Mouse (Mus musculus): ENCODE results near the gene Mpl.
A peak's percentile ranks its signal among the peaks of the same experiment; 100 is the strongest.

The Mpl gene

GRCm38 (mm10) chr4:118427415-118427767 is 29.9 kb downstream of the Mpl start:
- no peak for DNase-seq

- DNase-seq: no peak
Measured at GRCm38 (mm10) chr4:118425374-118425773, 31.9 kb downstream of the Mpl start.

DNA sequence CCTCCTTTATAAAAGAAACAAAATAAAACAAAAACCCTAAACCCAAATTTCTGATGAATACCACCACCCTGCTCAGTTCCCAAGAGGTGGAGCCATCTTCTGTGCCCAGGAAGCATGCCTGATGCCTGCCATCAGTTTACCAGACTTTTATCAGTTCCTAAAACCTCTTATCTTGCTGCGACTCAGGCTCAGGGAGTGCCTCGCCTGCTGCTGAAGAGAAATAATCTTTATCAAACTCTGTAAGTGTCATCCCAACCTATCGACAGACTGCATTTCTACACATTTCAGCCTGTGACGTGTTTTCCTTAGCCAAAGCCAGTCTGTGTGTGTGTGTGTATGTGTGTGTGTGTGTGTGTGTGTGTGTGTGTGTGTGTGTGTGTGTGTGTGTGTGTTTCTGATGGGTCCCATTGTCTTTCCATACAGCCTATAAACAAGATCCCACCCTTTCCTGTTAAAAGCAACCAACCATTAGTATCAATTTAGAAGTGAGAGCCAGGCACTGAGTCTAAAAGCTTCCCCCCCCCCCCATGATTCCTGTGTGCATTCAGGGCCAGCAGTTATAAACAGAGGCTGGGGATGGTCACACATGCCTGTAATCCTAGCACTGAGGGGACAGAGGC is 32.7 kb downstream of the Mpl start:
- no peak for DNase-seq

DNA sequence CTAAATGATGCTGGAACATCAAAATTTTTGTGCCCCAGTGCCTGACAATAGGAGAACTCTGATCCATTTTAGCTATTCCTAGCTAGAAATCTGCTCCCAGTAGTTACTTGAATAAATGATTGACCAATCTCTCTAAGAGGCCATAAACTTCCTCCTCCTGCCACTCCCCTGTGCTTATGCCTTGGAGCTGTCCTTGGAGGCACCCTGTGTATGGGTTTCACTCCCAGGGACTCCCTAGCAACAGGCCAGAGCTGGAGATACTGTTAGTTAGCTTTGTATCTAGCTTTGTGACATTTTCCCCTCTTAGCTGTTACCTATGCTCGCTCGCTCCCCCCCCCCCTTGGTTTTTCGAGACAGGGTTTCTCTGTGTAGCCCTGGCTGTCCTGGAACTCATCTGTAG is 35.9 kb downstream of the Mpl start:
- no peak for DNase-seq

DNA sequence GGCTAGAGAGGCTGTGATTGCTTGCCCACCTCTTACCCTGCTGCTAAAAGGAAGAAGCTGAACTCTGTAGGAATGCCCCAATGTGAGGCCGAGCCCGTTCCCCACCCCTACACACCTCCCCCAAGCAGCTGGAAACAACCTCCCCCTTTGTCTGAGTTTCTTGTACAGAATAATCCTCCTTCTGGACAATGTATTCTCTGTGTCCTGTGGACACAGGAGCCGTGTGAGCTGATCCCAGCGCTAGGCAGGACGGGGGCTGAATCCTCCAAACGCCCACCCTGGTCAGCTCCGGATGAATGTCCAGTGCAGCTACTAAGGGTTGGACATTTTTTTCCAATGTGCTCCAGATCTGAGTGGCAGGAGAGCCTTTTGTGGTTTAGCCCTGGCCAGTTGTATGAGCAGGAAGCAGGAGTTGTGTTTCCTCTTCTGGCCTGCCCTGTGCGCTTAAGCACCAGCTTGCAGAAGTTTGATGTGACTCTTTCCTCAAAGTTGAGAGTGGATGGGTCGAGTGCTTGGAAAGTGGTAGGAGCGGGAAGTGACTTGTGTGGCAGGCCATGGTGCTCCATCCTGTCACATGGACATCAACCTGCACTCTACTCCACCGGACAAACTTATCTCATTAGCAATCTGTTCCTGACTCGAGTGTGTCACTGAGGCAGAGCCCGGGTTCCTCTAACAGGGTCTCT is 40.1 kb downstream of the Mpl start:
- DNase-seq: no peak

GRCm38 (mm10) chr4:118416329-118416728 is 41.0 kb downstream of the Mpl start:
- DNase-seq: no peak

- DNase-seq: no peak
Measured at GRCm38 (mm10) chr4:118415779-118416178, 41.5 kb downstream of the Mpl start.

DNA sequence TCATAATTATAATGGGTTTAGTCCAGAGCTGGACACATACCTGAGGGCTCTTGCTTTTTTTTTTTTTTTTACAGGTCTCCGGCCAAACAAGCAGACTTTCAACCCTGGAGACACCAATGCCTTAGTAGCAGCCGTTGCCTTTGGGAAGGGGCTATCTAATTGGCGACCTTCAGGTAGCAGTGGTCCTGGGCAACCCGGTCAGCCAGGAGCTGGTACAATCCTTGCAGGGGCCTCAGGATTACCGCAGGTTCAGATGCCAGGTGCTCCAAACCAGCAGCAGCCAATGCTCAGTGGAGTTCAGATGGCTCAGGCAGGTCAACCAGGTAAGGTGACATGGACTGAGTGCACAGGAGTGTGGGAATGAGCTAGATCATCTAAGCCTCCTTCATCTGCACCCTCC is 43.8 kb downstream of the Mpl start:
- no peak for DNase-seq

- DNase-seq: no peak
Measured at GRCm38 (mm10) chr4:118410871-118411270, 46.4 kb downstream of the Mpl start.

- DNase-seq: peak; percentile 97
Measured at GRCm38 (mm10) chr4:118409142-118409900, 48.0 kb downstream of the Mpl start, which contains the start of the genes Szt2 and Med8. Gene Szt2 (minus strand): TSS chr4:118409273. Gene Med8 (plus strand): TSS chr4:118409337.

GRCm38 (mm10) chr4:118402701-118403100 is 54.6 kb downstream of the Mpl start:
- no peak for DNase-seq

GRCm38 (mm10) chr4:118401918-118402317 is 55.4 kb downstream of the Mpl start:
- DNase-seq: no peak

- DNase-seq: no peak
Measured at GRCm38 (mm10) chr4:118401421-118401820, 55.9 kb downstream of the Mpl start.

- DNase-seq: no peak
Measured at GRCm38 (mm10) chr4:118398400-118398799, 58.9 kb downstream of the Mpl start.

DNA sequence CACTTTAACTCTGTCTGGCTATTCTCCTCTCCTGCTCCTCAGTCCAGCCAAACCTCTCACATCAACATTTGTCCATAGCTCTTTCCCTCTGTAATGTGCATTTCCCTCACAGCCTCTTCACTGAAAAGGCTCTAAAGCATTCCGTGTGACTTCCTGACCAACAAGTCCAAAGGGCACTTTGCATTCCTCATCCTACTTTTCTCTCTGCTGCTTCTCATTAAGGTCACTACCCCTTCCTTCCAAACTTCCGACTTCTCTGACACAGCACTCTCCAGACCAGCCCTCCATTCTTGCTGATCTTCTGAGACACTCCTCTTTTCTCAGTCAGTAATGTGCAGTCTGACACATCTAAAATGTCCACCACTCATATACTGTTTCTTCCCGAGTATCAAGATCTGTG is 60.9 kb downstream of the Mpl start:
- DNase-seq: no peak

DNA sequence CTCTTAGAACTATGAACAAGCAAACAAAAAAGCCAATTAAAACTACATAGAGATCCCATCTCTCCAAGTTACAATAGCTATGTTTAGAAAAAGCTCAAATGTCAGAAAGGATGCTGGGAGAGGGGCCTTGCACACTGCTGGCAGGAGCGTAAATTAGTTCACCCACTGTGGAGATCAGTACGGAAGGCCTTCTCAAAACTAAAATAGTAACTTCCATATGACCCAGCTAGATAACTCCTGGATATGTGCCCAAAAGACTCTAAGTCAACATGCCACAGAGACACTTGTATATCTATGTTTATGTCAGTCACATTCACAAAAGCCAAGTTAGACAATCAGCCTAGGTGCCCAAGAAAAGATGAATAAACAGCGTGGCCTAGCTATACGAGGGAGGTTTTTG is 62.0 kb downstream of the Mpl start:
- no peak for DNase-seq

- no peak for DNase-seq
Measured at GRCm38 (mm10) chr4:118394505-118394904, 62.8 kb downstream of the Mpl start.

All from retina, postnatal 1 day (tissue).